Mouse (Mus musculus) granulocyte monocyte progenitor cell, adult 5-6 weeks (primary cell): Measurements from ENCODE around the gene Tbc1d10c. TPM values are rescaled to one million over a fixed set of nuclear protein-coding genes. Genes with fewer than 3 reads are reported as not detected.

Source experiments
- ATAC-seq: replicated peaks from 2 replicates; pipeline ENCODE4 v1.8.0; 2016; ENCODE audit warnings: mild to moderate bottlenecking, moderate TSS enrichment, inconsistent platforms; ENCODE audit not compliant: poor library complexity, severe bottlenecking
- total RNA-seq, 2 experiments: library from RNA; stranded (forward) in 1 of 2; stranded (reverse) in 1 of 2; fragments of 200-712, 200-1000 nt in 1 of 2; fragments of >200 nt in 1 of 2; fragmentation: Nextera tagmentation in 1 of 2; gene quantifications; 2 replicates each; pipeline ENCODE4 v1.2.3; 2014 to 2017

Tbc1d10c gene
- 41.1 and 50.1 TPM in 2 replicates for total RNA-seq (2014; fragmentation: Nextera tagmentation)
- 11.3 and 18.4 TPM in 2 replicates for total RNA-seq (2017)

DNA sequence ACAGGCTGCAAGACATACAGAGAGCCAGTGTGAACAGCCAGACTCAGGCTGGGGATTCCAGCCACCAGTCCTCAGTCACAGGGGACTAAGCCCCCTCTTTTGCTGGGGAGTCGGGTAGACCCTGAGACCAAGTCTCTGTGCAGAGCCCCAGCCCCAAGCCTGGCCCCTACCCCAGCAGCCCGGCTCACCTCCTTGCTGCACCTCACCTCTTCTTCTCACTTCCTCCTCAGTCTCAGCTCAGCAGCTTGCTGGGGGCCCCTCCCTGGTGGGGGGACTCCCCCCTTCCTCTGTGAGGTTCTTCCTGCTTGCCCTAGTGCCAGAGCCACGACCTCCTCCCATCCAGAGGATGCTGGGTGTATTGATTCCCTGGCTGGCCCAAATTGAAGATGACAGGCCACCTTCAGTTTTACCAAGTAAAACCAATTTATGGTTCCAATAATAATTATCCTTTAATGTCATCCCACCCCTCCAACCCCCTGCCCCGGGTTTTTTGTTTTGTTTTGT is at the start of gene Tbc1d10c:
Tbc1d10c (minus strand) TSS at position 454 of the 504 bp plus-strand sequence.
- peak; percentile 62 for ATAC-seq

DNA sequence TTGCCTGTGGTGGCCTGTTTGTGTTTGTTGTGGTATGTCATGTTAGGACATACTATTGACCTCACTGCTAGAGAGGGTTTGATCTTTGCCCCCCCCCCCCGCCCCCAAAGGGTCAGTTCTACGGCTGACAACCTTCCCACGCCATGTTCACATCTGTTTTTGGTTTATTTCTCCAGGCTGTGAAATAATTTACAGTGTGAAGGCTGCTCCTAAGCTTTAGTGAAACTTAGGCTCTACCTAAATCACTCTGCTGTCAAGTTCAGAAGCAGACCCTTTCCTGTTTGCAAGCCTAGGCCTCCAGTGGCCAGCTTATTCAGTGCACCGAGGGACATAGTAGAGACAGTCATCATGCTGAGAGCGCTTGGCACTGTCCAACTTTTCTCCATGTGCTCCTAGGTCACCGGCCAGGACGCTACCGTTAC is 49.2 kb upstream of the Tbc1d10c start:
- no peak for ATAC-seq

DNA sequence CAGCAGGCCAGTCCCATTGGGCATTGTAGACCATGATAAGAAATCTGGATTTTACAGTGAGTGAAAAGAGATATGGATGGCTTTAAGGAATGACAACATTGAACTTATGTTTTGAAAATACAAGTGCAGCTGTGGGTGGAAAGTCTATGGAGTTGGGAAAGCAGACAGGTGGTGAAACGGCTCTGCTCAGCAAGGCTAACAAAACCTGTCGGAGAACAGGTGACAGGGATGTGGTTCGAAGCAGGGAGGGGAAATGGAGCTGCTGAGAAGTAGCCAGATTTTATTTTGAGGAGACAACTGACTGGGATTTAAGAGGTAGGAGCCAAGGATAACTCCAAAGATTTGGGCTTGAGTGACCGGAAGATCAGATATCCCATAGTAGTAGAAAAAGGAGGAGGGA is 43.5 kb upstream of the Tbc1d10c start:
- no peak for ATAC-seq

DNA sequence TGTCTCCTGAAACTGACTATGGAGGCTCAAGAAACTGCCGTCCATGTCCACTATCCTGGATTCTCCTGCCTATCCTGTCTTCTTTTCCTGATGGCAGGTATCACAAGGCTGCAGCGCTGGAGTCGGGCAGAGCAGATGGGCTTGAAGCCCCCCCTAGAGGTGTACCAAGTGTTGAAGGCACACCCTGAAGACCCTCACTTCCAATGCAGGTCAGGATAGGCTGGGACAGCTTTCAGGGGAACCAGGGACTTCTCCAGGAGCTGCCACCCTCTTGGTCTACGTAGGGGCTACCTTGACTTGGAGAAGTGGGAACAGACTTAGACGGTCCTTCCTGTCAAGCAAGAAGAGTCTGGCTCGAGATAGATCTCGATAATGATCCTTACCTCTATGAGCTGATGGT is 41.6 kb upstream of the Tbc1d10c start:
- no peak for ATAC-seq

DNA sequence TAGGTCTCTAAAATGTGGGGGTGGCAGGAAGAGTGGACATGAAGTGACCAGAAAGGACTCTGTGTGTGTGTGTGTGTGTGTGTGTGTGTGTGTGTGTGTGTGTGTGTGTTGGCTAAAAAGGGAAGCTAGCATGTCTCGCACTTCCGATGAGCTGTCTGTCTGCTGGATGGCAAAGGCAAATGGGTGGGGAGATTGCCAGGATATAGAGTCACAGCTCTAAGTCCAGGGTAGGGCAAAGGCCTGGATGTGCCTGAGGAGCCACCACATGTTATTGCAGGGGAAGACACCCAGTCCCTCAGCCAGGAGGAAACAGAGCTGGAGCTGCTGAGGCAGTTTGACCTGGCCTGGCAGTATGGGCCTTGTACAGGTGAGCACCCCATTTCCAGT is 41.1 kb upstream of the Tbc1d10c start:
- ATAC-seq: peak; percentile 19

DNA sequence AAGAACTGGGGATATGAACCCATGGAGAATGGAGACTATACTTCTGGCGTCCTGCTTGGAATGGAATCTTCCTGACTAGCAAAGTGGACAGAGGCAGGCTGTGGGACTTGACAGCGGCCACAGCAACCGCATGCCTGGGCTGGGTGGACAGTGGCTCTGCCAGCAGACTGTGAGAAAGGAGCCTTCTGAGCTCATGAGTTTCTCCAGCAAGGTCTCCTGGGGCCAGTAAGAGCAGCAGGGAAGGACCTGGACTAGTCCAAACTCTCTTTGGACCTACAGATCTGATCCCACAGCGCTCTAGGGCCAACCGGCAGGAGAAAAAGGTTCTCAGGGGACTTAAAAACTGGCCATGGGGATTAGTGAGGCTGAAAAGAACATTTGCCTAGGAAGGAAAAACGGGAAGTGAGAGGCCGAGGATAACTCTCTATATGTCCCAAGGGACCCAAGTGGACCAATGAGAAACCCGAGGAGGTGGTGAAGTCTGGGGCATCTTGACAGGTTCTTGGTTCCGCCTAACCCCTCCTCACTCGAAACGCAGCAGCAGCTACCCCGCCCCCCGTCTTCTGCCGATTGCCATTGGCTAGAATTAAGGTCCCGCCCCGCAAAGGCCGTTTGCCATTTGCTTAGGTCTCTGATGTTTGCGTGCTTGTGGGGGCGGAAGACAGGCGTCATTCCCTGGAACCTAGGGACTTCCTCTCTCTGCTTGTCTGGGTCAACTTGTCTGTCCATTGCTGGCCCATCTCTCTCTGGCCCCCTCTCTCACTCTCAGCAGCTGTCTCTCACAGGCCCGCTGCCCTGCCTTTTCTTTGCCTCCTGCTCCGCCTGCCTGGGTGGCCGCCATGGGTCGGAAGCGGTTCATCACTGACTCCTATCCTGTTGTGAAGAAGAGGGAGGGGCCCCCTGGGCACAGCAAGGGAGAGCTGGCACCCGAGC is 40.4 kb upstream of the Tbc1d10c start, which contains the start of gene Pold4:
Pold4 (plus strand) TSS at position 647 of the 933 bp plus-strand sequence.
- peak; percentile 76 for ATAC-seq

DNA sequence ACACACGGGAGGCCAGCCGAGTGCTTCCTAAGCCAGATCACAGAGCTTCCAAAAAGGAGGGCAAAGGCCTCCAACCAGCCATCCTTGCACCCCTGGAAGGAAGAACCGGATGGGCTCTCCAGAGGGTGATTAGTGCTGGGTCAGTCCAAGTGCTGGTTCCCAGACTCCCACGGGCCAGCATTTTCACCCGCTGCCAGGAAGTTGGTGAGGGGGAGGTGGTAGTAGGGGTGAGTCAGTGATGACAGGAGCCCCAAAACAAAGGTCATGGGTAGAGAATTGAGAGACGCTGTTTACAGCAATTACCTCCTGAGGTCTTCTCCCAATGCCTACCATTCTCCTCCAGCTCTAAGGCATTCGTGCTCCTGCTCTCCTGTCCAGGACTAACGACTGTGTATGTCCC is 39.3 kb upstream of the Tbc1d10c start:
- ATAC-seq: no peak

DNA sequence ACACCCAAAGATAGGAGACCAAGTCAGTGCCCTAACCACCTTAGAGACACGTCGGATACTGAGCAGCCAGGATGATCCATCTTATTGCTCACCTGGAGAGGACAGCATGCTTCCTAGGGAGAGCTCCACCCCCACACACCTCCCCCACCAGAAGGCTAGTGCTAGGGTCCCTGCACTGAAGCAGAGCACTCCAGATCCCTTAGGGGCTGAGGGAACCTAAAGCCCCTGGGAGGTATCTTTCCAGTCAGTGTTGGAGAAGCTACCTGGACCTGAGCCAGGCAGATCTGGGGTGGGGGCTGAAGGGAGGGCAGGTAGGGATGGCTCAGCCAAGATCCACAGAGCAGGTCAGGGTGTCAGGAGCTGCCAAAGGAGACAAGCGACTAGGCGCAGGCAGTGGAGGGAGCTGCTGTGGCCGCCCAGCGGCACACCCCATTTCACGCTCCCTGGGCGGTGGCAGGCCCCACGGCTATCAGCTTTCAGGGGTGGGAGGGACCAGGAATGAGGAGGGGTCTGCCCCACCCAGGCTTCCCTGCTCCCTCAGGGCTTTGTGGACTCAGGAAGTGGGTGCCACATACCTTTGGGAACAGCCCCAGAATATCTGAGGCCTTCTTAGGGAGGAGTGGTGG is 38.5 kb upstream of the Tbc1d10c start:
- ATAC-seq: no peak

DNA sequence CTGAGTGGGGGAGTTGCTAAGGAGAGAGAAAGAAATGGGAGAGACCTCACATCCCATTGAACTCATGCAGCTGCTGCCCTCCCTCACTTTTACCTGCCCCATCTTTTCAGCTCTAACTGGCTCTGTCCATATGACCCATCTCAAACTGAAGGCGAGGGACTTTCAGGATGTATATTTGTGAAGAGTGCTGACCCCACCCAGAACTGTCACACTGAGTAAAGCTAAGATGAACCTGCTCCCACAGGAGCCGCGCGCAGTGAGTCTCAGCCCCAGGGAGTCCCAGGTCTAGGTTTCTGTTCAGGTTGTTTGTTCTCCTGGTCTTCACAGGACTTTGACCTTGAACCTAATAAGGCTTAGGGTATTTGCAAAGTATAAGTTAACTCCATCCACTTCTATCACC is 37.8 kb upstream of the Tbc1d10c start:
- no peak for ATAC-seq

DNA sequence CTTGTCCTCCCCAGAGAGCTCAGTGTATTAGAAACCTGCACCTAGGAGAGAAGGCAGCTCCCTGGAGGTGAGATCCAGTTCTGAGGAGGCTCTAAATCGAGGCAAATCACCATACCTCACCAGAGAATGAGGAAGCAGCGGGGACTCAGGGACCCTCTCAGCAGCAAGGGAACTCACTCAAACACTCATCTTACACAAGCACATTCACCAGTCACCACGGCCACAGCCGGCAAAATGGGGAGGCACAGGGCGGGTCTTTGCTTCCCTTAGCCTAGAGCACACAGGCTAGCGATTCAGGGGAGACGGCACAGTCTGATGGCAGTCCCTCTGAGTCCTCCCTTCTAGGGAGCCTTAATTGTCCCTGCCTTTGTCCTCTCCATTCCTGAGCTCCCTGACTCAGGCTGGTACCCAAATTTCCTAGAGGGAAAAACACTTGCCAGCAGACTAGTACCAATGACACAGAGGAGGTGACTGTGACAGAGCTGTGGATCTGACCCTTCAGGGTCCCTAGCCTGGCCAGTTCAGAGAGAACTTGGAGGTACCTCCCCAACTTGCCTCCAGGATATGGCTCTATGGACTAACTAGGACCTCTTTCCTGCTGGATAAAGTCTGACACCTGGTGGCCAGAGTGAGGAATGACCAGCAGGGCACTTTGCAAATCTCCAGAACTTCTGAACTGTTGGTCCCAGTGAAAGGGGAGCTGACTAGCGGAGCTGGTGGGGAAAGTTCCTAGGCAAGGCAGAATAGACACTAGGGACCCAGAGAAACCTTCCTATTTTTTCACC is 37.0 kb upstream of the Tbc1d10c start:
- ATAC-seq: peak; percentile 41

DNA sequence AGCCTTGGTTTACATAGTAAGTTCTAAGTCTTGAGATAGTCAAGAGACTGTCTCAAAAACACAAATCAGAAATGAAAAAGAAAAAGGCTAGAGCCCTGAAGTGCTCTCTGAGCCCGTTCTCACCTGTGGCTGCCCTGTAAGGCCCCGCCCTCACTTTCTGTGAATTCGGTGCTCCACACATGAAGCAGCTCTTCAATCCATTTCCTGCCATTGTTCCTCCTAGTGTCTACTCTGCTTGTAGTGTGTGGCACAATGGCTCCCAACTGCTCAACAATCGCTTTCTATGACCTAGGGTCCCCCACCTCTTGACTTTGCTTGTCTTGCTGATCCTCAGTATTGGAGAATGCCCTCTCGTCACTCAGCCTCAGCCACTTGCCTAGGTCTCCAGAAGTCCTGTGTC is 36.4 kb upstream of the Tbc1d10c start:
- ATAC-seq: no peak

DNA sequence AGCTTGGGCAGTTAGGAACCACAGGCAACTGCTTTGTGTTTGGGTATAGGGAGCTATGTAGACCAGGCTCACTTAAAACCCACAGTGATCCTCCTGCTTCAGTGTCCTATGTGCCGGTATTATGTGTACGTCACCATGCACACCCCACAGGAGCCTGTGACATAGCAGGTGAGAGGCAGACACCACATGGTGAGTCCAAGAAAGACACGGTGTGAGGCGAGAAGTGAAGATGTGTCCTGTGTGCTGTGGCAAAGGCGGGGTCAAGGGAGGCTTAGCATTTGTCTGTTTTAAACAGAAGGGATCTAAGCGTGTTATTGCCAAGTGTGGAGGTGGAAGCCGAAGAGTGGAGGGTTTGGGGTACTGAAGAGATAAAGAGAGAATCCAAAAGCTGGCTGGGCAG is 35.7 kb upstream of the Tbc1d10c start:
- ATAC-seq: no peak

DNA sequence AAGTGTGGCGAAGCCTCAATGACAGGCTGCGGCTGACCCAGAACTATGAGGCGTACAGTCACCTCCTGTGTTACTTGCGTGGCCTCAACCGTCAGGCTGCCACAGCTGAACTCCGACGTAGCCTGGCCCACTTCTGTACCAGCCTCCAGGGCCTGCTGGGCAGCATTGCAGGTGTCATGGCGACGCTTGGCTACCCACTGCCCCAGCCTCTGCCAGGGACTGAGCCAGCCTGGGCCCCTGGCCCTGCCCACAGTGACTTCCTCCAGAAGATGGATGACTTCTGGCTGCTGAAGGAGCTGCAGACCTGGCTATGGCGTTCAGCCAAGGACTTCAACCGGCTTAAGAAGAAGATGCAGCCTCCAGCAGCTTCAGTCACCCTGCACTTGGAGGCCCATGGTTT is 31.1 kb upstream of the Tbc1d10c start:
- peak; percentile 63 for ATAC-seq

DNA sequence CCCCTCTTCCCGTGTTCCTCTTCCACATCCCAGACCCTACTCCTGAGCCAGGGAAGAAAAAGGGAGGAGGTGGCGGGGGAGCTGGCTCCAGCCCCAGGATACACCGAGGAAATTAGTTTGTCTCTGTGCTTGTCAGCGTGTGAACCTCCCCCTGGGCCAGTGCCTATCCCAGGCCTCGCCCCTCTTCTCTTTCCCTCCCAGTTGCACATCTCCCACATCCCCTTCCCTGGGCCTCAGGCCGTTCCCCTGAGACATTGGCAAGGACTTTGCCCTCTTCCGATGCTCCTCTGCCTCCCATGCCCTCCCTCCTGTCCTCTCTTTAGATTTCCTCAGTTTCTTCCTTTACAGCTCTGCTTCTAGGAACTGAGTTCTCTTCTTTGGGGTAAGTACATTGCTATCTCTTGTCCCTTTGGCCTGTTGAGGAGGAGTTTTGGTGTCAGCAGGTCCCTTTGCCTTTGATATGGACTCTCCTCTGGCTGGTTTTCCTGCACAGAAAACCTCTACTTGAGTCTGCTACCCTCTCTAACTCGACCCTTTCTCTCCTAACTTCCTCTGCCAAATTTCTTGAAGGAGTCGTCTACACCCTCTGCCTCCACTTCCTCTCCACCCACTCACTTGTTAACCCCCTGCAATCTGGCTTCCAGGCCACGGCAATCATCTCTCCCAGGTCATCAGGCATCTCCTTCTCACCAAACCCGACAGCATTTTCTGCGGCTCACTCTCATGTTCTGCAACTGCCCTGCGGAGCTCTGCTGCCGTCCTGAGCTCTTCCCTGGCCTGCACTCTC is 30.1 kb upstream of the Tbc1d10c start:
- ATAC-seq: 0 out of 2 replicates have a peak, but pooled peaks have one; percentile 23

DNA sequence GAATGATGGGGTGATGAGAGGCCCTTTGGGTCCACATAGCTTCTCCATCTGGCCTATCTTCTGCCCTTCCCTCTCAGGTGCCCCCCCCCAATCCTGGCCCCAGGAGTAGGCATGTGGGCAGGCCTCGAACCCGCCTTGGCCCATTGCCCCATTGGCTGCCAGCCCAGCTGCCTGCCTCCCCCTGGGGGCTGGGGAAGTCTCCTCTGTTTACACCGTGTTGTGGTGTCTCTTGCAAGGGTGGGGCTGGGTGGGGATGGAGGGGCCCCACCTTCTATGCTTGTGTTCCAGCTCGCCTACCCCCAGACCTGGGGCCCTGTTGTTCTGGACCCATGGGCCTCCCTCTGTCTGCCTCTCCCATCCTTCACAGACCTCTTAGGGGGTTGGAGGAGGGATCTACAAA is 29.3 kb upstream of the Tbc1d10c start:
- no peak for ATAC-seq

DNA sequence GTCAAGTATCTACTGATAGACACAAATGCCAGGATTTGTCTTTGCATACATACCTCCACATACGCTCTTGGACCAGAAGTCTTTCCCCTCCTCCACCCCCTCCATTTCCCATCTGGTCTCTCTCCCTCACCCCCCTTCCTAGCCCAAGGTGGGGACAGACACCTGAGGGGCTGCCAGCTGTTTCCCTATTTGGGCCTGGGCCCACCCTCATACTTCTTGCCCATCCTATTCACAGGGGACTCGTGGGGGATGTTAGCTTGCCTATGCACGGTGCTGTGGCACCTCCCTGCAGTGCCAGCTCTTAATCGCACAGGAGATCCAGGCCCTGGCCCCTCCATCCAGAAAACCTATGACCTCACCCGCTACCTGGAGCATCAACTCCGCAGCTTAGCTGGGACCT is 28.9 kb upstream of the Tbc1d10c start:
- ATAC-seq: no peak

DNA sequence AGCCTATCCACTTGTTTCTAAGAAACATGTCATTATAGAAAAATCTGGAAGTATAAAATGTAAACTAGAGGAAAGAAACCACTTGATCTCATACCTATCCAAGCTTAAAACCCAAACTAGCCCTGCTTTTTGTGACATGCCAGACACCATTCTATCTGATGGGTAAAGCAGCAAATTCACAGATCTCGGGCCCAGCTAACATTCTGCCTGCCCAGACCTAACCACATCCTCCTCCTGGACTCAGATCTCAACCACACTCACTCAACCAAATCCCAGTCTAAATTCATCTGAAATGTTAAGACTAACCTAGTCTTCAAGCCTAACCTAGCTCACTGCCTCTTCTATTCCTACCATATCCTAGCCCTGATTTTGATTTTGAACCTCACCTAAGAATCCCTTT is 27.7 kb upstream of the Tbc1d10c start:
- ATAC-seq: no peak

DNA sequence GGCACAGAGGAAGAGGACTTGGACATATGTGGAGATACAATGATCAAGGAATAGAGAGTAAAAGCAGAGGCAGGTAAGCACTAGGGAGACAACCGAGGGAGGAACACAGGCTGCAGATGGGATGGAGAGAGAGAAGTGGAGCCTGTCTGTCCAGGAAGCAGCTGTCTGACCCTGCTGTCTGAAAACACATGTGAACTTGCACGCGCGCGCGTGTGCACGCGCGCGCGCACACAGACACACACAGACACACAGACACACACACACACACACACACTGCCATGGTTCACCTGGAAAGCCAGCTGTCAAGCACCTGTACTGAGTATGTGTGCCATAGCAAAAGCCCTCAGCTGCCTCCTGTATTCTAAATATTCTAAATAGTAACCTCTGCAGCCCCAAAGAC is 27.2 kb upstream of the Tbc1d10c start:
- ATAC-seq: no peak

DNA sequence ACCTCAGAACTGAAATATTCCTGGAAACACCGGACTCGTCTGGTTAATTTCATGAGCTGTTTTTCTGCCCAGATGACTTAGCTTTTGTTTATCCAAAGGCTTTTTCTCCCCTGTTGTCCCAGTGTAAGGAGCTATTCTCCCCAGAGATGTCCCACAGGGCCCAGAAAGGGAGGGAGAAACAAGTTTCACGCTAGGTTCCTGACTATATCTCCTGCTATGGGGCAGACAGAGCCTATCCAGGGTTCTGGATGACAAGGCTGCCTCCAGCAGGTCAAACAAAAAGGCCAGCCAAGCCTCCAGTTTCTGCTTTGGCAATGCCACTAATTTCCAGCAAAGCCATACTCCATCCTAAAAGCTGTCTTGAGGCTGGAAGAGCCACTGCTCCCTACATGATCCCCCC is 26.8 kb upstream of the Tbc1d10c start:
- no peak for ATAC-seq

DNA sequence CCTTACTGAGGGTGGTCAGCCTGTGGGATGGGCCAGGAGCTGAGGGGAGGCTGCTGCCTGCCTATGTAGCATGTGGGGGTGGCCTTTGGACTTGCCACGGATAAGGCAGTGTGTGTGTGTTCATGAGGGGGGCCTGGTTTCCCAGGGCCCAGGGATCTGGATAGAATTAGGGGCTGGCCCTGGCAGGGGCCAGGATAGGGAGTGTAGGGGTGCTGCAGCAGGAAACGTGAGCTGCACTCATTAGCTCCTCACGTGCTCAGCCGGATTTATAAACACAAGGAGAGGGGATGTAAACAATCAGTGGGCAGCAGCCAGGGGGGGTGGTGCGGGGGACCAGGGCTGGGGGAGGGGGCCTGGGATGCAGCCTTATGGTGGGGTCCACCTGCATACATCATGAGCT is 26.1 kb upstream of the Tbc1d10c start:
- ATAC-seq: no peak
